Mouse (Mus musculus): ENCODE data around the gene Gm44596.

Gm44596 gene

DNA sequence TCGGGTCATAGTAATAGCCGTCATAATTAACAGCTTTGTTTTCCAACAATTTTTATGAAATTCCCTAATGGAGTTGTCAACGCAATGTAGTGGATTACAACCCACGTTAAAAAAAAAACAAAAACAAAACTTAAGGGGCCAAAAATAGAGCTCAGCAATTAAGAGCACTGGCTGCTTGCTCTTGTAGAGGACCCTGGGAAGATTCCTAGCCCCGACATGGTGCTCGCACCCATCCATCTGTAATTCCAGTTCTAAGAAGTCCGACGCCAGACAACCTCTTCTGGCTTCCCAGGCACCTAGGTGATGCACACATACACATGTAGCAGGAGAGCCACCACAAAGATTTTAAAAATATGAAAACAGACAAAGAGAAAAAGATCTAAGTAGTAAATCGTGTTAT, 49.7 kb downstream of the Gm44596 start:
- in situ Hi-C loops (cut with MboI; ENCODE audit: low sequenced_read_pairs): no loop called here

GRCm38 (mm10) chr6:128427571-128427970, 52.3 kb downstream of the Gm44596 start:
- in situ Hi-C loops (cut with MboI; ENCODE audit: low sequenced_read_pairs): no loop called here

DNA sequence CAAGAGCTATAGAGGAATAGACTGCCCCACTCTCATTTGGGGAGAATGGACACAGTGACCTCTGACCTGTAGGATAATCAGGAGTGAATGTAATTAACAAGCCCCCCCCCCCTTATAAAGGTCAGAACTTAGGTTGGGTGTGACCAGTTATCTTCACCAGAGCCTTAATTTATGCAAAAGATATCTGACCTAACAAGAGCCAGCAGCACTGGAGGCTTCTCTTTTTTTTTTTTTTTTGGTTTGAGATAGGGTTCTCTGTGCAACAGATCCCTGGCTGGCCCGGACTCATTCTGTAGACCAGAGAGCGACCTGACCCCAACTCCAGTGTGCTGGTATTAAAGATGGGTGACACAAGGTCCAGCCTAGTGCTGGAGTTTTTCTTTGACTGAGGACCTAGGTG, 54.0 kb downstream of the Gm44596 start:
- in situ Hi-C loops (cut with MboI; ENCODE audit: low sequenced_read_pairs): no loop called here

DNA sequence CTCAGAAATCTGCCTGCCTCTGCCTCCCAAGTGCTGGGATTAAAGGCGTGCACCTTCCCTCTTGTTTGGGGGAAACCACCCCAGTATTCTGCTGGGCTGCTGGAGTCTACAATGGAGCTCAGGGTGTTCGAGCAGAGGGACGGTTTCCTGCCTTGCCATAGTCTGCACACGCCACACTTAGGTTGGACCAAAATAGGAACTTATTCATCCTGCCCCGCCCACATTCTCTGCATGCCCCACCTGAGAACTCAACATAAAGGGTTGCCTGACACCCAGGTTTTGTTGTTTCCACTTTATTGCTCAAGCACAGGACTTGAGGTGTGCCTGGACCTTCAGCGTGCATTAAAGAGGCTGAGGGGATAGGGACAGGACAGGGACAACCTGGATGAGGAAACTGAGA, 54.5 kb downstream of the Gm44596 start:
- in situ Hi-C loops (cut with MboI; ENCODE audit: low sequenced_read_pairs): no loop called here

DNA sequence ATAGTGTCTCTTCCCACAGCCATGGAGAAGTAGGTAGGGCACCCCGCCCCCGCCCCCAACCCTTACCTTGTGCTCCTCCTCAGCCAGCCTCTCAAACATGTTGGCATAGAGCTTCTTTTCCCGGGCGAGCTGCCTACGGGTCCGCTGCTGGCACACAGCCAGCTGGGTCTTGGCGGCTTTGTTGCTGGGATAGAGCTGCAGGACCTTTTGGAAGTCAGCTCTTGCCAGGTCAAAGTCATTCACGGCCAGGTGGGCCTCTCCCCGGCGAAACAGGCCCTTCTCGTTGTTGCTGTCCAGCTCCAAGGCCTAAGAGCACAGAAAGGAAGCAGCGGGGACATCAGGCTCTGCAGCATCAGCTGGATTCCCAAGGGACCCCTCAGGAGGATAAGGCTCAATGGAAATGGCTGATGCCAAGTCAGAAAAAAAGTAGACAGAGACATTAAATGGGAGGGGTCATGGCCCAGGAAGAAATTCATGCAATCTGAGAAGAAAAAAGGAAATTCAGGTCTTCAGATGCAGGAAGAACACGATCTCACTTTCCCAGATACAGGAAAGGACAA, 57.1 kb downstream of the Gm44596 start:
- in situ Hi-C loops (cut with MboI; ENCODE audit: low sequenced_read_pairs): no loop called here

DNA sequence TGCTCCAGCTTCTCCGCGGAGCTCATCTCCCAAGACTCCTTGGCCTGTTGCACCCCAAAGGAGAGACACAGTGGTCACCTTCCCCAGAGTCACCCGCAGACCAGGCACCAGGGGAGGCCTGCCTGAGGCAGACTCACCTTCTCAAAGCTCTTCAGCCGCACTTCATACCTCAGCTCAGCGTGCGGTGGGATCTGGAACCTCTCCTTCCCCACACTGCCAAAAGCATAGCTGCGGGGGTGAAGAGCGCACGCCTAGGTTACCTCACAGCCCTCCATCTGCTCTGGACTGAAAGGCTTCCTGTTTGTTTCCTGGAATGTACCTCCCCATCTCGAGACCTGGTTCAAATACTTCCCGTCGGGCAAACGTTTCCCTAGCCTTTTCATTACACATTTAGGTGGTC, 58.3 kb downstream of the Gm44596 start:
- in situ Hi-C loops (cut with MboI; ENCODE audit: low sequenced_read_pairs): no loop called here

DNA sequence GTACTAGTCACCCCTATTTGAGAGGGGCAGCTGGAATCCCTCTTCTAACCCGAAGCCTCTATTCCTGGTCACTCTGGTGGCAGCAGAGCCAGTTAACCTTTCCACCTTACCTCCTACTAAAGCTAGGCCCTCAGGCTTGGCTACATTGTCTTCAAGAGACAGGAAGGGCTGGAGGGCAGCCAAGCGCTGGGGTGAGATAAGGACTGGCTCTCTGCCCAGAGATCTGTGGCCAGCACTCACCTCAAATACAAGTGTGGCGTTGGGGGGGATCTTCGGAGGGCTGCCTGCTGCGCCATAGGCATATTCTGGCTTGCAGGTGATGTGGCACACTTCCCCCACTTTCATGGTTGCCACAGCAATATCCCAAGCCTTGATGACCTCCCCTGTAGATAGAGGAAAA, 60.2 kb downstream of the Gm44596 start:
- in situ Hi-C loops (cut with MboI; ENCODE audit: low sequenced_read_pairs): no loop called here

DNA sequence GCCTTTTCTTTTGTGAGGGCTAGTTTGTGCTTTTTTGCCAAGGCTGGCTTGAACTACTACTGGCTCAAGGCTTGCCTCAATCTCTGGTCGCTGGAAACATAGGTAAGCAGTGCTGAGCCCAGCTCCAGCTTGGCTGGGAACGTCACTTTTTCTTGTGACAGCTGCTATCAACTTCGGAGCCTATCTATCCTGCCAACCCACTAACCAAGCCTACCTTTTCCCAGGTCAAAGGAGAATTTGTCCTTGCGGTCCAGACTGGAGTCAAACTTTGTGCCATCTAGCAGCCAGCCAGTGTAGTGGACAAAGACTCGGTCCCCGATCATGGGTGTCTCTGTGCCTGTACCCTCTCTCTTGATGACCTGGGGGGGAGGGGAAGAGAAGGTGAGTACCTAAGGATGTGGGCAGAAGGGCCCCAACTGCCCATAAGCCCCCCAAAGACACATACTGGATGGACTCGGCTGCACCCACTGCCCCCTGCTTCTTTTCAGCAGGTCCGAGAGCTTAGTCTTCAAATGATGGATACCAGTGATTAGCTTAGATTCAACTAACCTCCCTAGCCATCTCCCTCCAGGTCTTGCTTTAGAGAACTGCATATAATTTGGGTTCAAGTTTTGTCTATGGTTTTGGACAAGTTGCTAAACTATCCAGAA, 61.2 kb downstream of the Gm44596 start:
- in situ Hi-C loops (cut with MboI; ENCODE audit: low sequenced_read_pairs): no loop called here

- in situ Hi-C loops (cut with MboI; ENCODE audit: low sequenced_read_pairs): no loop called here
These were observed 62.0 kb downstream of the Gm44596 start for GRCm38 (mm10) chr6:128437288-128437687.

DNA sequence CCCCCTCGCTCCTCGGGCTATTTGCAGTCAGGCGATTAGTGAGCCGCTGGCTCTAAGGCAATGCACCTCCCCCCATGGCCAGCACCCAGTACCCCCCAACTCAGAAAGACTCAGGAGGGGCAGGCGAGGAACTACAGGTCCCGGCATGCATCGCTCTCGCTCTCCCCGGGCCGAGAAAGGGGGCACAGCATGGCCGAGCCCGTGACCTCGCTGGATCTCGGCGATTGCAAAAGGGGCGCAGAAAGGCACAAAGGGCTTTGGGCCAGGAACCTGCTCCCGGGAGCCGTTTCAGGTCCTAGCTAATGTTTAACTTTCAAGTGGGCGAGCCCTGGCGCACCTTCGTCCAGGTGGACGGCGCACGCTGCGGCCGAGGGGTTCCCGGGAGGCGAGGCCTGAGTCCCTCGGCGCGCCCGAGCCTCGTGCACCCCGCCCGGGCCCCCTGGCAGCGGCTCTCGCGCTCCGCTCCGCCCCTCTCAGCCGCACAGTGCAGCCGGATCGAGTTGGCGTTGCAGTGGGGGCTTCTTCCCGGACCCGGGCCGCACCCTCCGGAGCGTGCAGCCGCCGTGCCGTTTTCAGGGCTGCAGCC, 62.5 kb downstream of the Gm44596 start:
- in situ Hi-C loops (cut with MboI; ENCODE audit: low sequenced_read_pairs): no loop called here

DNA sequence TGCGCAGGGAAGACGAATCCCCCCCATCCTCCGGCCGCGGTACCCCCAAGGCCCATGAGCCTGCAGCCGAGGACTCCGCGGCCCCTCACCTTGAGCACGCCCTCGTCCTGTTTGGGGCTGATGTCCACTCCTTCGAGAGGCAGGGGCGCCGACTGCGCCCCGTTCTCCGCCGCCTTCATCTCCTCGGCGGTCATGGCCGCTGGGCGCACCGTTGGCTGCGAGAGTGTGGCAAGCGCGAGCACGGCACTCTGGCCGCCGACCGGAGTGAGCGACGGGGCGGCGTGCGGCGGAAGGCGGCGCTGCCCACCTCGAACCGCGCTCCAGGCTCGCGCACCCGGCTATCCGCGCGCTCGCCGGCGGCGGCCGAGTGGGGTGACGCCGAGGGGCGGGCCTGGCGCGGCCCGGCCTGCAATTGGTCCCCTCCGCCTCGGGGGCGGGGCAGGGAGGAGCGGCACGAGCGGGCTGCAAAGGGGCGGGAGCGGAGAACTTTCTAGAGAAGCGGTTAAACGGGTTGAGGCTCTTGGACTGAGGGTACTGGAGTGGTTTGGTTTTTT, 63.1 kb downstream of the Gm44596 start, which contains the start of gene Fkbp4:
Fkbp4 (minus strand) TSS at position 361 of the 554 bp plus-strand sequence.
- in situ Hi-C loops (cut with MboI; ENCODE audit: low sequenced_read_pairs): no loop called here

GRCm38 (mm10) chr6:128438871-128439341, 63.6 kb downstream of the Gm44596 start:
- in situ Hi-C loops (cut with MboI; ENCODE audit: low sequenced_read_pairs): no loop called here

- in situ Hi-C loops (cut with MboI; ENCODE audit: low sequenced_read_pairs): no loop called here
These were observed 64.9 kb downstream of the Gm44596 start for GRCm38 (mm10) chr6:128440238-128440637.

GRCm38 (mm10) chr6:128445761-128446535, 70.6 kb downstream of the Gm44596 start:
- in situ Hi-C loops (cut with MboI; ENCODE audit: low sequenced_read_pairs): no loop called here

GRCm38 (mm10) chr6:128447063-128447462, 71.8 kb downstream of the Gm44596 start:
- in situ Hi-C loops (cut with MboI; ENCODE audit: low sequenced_read_pairs): no loop called here

GRCm38 (mm10) chr6:128455835-128456605, 80.7 kb downstream of the Gm44596 start:
- in situ Hi-C loops (cut with MboI; ENCODE audit: low sequenced_read_pairs): no loop called here
